Mouse (Mus musculus) regulatory T cell (primary cell): ENCODE data around the gene Moap1.

ENCODE experiments used
- in situ Hi-C: fragments of 300-600 bp; cut with MboI, MseI; formaldehyde crosslinking; loops from one replicate; pipeline ENCODE4 v1.15.1; 2025; ENCODE audit warnings: high pct_unique_total_duplicates

Moap1 gene

DNA sequence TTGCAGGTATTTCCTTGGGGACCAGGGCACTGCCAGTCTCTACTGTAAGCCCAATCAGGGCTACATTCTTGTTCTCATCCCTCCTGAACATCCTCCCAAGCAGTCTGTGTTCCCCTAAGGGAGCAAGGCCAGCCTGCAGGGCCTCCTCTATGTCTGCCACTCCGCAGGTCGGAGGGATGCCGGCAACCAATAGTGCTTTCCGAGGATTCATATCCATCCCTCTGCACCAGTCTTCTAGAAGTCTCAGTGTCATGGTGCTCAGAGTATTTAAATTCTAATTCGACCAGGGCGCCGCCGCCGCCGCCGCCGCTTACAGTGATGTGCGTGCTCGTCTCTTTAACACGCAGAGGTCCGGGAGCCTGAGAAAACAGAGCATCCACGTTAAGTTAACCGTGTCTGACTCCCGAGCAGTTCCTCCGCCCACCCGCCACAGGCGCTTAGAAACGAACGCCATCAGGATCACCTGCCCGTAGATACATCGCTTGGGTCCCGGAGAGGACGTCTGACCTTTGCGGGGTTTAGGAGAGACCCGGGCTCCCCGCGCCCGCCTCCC lies 349 bp downstream of the Moap1 start:
- in situ Hi-C loops: loop anchor here (25.0 kb wide), 1 partner anchor 231 kb away; no protein-coding TSS in a partner anchor

DNA sequence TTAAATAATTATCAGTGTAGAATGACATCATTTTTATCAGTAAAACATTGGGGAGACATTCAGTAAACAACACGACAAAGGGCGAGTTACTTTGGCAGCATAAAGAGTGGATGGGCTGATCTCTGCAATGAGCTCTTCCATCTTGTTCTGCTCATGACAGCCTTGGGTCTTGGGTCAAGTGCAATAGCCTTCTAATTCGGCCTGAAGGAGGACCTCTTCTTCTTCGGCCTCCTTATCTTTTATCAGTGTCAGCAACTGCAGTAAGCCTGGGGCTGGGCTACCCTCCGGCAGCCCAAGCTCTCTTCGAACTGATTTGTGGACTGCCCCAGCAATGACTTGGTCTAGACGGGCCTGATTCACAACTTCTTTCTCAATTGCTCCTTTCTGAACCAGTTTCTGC lies 1.4 kb downstream of the Moap1 start:
- in situ Hi-C loops: loop anchor here (25.0 kb wide), 1 partner anchor 230 kb away; no protein-coding TSS in a partner anchor

DNA sequence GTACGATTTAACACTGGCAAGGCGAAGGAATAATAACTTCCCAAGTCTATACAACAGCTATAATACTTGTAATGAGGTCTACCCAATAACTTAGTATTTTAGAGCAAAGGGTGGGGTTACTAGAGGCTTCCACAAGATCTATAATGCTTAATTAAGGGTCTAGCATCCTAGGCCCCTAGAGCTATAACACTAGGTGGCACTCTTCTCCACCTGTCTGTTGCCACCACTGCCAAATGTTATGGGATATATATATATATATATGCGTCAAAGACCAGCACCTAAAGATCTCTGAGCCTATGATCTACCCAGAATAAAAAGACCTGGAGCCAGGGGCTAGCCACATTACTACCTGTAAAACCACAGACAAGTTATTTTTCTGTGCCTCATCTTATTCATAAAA lies 3.2 kb downstream of the Moap1 start:
- in situ Hi-C loops: loop anchor here (25.0 kb wide), 1 partner anchor 228 kb away; no protein-coding TSS in a partner anchor

DNA sequence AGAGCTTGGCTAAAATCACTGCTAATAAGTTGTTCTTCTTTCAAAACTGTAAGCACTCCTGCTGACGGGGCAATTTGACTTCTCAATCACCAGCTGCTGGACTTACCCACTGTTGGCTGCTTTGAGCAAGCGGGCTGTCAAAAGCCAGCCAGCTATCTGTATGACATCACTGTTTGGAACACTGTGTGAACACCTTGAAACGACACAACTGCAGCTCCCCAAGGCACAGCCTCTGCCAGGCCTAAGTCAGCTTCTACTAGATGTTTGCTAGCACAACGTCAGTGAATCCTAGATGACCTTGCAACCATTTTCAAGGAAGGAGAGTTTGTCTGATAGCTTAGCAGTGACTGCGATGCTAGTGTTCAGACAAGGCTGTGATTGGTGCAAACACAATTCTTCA lies 4.4 kb downstream of the Moap1 start:
- in situ Hi-C loops: loop anchor here (25.0 kb wide), 1 partner anchor 227 kb away; no protein-coding TSS in a partner anchor

DNA sequence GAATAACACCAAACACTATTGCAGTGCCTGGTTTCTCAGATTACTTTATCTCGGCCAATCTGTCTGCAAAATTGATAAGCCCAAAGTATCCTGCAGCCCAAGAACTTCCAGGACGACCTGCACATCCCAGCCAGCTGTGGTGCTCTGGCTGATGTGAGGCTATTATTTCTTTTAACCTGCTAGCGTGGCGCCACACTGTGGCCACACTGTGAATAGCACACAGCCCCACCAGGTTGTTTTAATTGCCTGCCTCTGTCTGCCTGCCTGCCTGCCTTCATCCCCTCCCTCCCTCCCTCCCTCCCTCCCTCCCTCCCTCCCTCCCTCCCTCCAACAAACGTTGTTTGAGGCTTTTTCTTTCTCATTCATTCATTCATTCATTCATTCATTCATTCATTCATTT lies 10.1 kb downstream of the Moap1 start:
- in situ Hi-C loops: loop anchor here (25.0 kb wide), 1 partner anchor 221 kb away; no protein-coding TSS in a partner anchor

DNA sequence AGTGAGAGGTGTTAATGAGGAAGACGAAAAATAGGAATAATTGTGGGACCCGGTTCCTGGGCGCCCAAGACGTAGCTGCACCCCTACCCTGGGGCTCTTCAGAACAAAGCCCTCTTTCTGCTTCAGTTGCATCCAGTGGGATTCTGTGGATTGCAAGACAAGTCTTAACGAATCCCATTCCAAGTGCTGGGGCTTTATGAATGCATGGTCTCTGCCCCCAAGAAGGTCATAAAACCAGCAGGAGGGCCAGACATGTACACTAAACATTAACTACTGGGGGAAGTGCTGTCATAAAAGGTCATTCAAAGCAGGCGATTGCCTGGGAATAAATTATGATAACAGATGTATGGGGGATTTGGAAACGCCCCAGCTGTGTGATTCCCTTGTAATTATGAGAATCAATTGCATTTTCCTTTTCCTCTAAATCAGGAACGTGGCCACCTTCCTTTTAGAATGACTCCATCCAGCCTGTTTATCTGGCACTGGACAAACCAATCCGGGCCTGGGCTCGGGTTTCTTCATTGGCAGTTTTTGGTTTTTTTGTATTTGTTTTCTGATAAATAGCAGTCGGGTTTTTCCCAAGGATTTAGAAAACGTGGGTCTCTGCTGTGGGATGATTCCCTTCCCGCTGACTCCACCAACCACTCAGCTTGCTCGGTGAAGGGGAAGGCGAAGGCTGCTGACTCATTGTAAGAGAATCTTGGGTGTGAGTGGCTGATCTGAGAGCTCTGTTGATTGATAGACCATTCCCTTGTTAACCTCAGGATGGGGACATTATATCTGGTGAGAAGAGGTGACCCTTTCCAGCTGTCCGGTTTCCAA lies 12.5 kb downstream of the Moap1 start:
- in situ Hi-C loops: loop anchor here (25.0 kb wide), 1 partner anchor 219 kb away; no protein-coding TSS in a partner anchor

DNA sequence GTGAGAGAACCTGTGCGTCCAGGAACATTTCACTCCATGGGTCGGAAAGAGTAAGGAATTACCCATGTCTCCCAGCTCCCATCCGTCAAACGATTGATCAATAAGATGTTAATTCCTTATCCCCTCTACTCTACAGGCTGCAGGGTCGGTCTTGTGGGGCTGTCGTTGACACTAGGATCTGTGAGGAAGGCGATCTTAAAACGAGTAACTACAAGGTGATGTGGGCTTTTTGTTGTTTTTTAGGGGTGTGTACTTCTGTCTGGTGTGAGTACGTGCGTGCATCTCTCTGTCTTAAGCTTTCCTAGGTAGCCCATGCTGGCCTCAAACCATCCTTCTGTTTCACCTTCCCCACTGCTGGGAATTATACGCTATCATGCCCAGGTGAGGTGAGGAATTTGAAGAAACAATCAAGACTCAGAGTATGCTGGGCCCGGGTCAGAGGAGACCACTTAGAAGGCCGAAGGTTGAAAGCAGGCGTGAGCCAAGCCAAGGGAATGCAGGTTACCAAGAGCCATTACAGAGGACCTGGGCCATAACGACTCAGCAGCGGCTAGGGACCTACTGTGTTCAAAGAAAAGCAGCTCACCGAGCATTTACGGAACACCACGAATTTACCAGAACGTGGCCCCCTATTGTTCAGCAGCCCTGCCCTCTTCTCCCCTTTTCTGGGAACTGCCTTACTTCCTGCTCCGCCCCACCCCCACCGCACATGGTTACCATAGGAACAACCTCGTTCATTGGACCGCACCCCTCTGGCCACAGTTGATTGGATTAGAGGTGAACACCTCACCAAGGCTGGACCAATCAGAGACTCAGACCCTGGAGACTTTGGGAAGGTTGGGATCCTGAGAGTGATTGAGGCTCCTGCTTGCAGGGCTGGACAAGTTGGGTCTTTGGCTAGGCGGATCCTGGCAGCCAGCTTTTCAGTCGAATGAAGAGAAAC lies 13.3 kb downstream of the Moap1 start:
- in situ Hi-C loops: loop anchor here (5.0 to 25.0 kb wide), 2 partner anchors 53 to 218 kb away; no protein-coding TSS in a partner anchor

DNA sequence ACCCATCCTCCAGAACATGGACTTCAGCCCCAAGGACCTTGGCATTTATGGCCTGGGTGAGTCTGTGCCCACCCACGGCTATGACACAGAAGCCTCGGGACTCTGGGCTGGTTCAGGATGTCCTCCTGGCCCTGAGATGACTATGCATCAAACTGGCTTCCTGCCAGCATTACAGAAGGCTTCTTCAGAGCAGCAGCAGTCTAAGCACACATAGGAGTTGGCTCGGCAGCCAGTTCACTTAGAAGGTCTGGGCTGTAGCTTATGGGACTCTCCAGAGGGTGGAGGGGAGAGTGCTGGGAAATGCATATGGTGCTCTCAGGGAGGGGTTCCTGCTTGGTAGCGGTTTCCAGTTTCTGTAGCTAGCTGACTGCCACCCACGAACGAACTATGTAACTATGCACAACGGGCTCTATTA lies 17.7 kb downstream of the Moap1 start:
- in situ Hi-C loops: loop anchor here (5.0 to 25.0 kb wide), 2 partner anchors 48 to 213 kb away; no protein-coding TSS in a partner anchor

DNA sequence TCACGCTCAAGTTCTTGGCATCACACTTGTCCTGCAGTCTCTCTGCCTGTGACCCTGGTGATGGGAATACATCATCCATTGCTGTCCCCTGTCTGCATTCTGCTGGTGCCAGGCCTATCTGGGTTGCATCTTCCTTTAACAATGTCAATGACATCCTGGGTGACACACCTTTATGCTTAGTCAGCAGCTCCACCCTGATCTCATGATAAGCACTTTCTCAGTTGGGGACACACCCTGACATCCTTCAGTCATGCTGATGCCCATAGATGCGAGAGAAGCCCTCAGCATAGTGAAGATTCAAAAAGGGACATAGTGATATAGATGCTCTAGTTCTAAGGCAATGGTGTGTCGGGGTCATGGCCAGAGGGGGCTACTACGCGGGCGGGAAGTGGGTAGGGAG lies 18.3 kb downstream of the Moap1 start:
- in situ Hi-C loops: loop anchor here (5.0 to 25.0 kb wide), 2 partner anchors 48 to 213 kb away; no protein-coding TSS in a partner anchor

DNA sequence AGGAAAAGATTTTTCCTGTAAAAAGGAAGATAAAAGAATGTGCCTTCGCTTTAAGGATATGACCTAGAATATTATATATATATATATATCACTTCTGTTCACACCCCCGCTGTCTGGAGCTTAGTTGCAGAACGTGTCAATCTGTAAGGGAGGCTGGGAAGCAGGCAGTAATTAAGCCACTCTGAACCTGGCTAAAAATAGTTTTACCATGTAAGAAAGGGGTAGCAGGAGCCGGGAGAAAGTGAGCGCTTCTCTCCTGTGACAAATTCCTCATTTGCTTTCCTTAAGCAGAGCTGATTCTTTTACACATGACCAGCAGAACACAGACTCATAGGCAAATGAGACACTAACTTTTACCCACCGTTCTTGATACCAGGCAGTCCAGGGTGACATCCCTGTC lies 19.6 kb downstream of the Moap1 start:
- in situ Hi-C loops: no loop called here

DNA sequence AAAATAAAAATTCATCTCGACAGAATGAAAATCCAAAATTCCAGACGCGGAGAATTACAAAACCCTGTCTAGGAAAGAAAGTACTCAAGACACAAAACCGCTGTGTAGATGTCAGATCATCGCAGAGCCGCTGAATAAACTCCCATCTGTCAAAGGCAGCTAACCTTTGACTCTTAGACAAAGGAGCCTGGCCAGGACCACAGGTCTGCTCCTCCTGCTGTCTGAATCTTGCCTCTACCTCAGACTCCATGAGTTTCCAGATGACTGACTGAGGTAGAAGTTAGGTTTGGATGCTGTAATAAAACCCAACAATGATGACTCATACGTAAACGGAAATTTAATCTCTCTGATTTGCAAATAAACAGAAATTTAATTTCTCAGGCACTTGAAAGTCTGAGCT lies 20.5 kb downstream of the Moap1 start:
- in situ Hi-C loops: no loop called here

DNA sequence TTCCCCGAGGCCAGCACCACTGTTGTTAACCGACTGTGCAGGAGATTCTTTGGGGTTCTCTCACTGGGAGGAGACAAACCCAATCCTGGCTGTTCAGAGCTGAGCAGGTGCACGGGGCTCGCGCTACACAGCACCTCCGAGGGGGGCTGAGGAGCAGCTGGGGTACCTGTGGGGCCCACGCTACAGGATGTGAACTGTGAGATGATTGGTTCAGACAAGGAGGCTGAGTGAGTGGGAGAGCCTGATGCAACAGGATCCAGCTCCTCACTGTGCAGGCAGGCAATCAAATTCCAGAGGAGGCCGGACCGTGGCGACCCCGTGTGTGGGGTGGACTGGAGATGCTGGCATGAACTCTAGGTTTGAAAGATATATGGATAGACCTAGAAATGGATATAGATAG lies 21.0 kb downstream of the Moap1 start:
- in situ Hi-C loops: no loop called here

DNA sequence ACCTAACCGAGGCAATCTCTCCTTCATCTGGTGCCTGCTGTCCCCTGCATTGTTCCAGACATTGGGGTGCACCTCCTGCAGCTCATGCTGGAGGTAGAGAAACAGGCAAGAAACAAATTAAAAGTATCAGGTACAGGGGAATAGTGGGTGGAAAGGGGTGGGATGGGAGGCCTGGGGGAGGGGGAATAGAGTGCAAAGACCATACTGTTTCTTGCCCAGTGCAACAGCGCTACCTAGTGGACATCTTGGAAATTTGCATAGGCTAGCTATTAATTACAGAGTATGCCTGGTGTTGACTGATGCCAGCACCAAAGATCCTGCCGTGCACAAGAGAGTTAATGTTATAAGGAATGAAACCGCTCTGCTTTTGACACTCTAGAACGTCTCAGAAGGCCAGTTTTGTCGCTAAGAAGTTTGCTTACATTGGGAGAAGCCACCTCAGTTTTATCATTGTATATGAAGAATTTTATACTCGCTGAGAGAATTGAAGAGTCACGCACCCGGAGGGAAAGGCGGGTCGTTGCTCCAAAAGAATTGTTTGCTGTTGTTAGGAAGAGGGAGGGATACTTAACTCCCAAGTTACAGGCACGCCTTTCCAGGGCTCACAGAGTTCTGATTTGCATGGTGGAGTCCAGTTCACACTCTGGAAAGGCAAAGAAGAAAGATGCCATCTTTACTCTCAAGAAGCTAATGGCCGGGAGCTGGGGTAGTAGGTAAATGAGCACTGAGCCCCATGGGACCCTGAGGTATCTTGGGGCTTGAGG lies 23.7 kb downstream of the Moap1 start:
- in situ Hi-C loops: no loop called here

DNA sequence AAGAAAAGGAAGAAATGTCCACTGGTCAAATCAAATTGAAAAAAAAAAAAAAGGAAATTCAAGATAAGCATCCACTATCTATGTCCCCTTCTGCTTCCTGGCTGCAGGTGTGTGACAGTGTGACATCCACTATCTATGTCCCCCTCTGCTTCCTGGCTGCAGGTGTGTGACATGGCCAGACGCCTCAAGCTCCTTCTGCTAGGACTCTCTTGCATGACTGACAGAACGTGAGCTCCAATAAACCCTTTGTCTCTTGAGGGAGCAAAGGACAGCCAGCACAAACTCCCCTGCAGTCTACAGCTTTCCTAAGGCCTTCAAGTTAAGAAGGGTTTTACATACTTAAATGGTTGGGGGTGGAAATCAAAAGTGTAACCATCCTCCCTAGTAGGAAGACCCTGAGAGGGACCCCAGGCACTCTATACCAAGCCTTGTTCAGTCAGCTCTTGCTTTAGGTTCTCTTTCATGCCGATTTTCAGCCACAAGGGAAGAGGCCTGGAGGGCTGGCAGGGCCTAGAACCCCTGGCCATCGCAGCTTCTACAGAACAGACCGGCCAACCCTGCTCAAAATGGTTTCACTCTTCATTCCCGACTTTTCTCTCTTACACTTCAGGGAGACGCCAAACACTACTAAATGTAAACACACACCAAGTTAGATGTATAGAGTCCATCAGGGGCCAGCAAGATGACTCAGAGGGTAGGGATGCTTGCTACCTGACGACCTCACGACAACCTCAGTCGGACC lies 28.6 kb downstream of the Moap1 start:
- in situ Hi-C loops: no loop called here

DNA sequence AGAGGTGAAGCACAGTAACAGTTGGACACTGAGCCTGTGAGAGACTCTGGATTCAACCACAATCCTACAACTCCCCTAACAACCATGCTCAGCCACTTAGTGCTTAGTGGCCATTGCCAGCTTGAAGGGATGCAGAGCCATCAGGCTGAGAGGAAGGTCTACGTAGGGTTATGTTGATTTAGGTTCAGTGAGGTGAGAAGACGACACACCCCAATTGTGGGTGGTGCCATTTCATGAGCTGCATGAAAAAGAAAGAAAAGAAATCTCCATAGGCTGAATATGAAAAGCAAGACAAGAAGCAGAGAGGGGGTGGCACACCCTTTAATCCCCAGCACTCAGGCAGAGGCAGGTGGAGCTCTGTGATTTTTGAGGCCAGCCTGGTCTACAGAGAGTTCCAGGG lies 29.3 kb downstream of the Moap1 start:
- in situ Hi-C loops: no loop called here

DNA sequence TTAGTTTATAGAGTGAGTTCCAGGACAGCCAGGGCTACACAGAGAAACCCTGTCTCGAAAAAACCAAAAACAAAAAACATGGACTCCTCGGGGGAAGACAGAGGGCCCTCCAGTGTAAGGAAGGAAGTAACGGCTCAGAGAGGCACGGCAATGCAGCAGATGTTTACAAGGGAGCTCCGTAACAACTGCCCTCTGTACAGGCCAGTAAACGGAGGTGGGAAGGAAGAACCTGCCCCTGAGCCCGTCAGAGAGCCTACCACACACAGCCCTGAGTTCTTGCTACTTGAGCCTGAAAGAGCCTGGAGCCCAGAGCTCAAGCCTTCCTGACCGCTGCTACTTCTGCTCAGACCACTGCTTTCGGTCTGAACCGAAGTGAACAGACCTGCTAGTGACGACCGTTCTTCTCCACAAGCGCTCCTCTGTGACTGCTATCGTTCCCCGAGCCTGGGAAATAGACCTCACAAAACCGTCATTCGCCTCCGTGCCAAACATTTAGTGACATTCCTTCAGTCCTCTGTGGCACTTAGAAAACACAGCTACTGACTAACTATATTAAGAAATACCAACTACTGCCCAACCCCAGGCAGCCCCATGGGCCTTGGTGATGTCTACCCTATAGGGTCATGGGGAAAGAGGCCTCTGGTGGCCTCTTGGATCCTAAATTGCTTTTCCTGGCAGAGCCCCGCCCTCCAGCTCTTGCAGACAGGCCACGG lies 30.2 kb downstream of the Moap1 start:
- in situ Hi-C loops: no loop called here

DNA sequence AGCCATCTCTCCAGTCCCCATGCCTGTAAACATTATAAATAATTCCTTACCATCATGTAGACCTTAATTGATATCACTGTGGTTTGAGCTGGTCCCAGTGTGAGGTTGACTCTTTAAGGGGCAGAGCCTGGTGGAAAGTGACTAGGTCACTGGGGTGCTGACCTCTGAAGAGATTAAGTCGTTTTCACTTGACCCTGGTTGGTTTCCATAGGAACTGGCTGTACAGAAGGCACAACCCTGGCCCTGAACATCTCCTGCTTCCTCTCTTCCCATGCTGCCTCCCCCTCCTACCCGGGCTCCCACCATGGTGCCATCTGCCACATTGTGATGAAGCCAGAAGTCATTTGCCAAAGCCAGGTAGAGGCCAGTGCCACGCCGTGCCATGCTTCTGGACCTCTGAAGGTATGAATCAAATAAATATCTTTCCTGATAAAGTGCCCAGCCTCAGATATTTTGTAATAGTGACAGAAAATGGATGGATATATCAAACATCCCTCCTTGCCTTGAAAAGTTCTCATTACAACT lies 32.5 kb downstream of the Moap1 start:
- in situ Hi-C loops: no loop called here

DNA sequence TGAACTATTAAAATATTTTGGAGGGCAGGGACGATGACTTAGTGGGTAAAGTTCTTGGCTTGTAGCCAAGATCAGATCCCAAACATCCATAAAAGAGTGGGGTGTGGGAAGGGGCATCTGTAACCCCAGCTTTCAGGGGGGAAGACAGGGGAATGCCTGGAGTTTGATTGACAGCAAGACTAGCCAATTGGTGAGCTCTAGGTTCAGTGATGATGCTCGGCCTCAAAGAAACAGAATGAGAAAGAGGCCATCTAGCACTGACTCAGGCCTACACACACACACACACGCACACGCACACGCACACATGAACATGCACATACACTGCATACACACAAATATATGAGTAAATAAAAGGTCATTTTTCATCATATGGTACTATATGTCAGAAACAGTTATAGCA lies 33.6 kb downstream of the Moap1 start:
- in situ Hi-C loops: loop anchor here (5.0 kb wide), 1 partner anchor 128 kb away; no protein-coding TSS in a partner anchor

DNA sequence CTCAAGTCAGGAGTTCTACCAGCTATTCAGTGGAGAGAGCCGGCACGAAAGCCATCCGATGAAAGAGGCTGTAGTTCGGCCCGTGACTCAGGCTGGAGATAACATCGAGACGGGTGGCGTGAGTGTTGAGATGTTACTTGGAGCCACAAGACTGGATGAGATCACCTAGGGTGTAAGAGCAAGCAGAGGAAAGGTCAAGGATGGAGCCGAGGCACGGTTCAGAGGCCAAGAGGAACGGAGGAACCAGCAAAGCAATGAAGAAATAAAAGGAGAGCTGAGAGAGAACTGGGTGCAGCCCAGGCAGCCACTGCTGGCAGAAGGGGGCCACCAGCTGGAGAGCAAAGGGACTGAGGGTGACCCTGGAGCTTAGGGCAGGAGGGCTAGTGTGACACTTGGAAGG lies 35.2 kb downstream of the Moap1 start:
- in situ Hi-C loops: loop anchor here (5.0 kb wide), 1 partner anchor 126 kb away; no protein-coding TSS in a partner anchor
